Mouse (Mus musculus) bone marrow macrophage, adult 2 months (primary cell): ENCODE measurements at regions not wholly inside any gene's neighbourhood (a gene's known extent, or its start where the extent isn't known, plus 50 kb on each side); places are given as distances from the start of the nearest gene placed in this dataset.

ENCODE experiments used
- CTCF ChIP-seq: IDR thresholded peaks from 2 replicates; pipeline ENCODE4 v1.5.1; 2012; ENCODE audit warnings: low read depth, mild to moderate bottlenecking, low read length, moderate library complexity
- POLR2A ChIP-seq: IDR thresholded peaks from 2 replicates; pipeline ENCODE4 v1.6.1; 2012; ENCODE audit warnings: mild to moderate bottlenecking, low read depth, low read length, borderline replicate concordance

DNA sequence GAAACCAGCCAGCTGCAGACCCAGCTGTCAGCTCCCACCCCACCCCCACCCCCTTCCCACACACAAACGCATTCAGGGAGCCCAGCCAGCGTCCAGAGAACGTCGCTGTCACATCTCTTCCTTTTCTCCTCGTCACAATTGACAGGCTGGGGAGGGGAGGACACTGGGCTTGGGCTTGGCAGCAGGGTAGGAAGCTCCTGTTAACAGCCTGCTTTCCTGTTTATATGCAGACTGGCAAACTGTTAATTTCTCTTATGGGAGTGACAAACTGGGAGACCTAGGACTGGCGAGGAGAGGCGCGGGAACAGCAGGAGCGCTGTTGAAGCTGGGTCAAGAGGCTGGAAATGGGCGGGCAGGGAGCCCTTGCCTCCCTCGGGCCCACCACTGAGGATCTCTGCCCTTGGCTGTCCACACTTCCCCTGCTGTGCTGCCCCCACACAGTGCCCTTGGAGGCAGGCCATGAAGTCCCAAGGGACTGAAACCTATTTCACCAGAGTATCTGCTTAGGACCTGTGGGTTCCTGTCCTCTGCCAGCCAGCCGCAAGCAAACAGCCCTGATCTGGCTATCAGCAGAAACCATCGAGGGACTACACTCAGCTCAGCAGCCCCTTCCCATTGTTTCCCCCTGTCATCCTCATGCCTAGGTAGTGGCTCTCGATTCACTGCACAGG is 72.7 kb downstream of the Tmem17 start:
- TF ChIP-seq CTCF (no peak), POLR2A (no peak)
